Mouse (Mus musculus): Measurements from ENCODE around the gene BC030867. TPM values are rescaled to one million over a fixed set of nuclear protein-coding genes. Genes with fewer than 3 reads are reported as not detected.
A peak's percentile ranks its signal among the peaks of the same experiment; 100 is the strongest.

Gene BC030867
- 18.1 and 22.2 TPM in 2 replicates for polyA plus RNA-seq (2015; fragmentation: Nextera tagmentation; extraction: Ambion mirVana)

GRCm38 (mm10) chr11:102248630-102249230 is at the start of gene BC030867:
Gene BC030867, plus strand, starts transcription at chr11:102248882.
- peak within 1 kb of the TSS; percentile 78 for H3K27ac ChIP-seq
- no peaks in the 10 kb centered on the region; the same call in 1 of the 2 replicates for H3K27me3 ChIP-seq
- WGBS = under 1% methylated on average over 41 of the region's 41 CpGs
- H3K9me3 ChIP-seq (replicated peaks) = no peaks in the 10 kb centered on the region
- H3K4me3 ChIP-seq (replicated peaks) = peak within 1 kb of the TSS; percentile 83
- peak; percentile 64 for ATAC-seq (replicated peaks; ENCODE audit: low FRiP score)
- peaks cover 24% of the 10 kb centered on the region for H3K4me1 ChIP-seq
- peak within 1 kb of the TSS; percentile 76 for H3K9ac ChIP-seq
- H3K4me2 ChIP-seq = peak within 1 kb of the TSS; percentile 93
- peaks cover 11% of the 10 kb centered on the region for H3K36me3 ChIP-seq

DNA sequence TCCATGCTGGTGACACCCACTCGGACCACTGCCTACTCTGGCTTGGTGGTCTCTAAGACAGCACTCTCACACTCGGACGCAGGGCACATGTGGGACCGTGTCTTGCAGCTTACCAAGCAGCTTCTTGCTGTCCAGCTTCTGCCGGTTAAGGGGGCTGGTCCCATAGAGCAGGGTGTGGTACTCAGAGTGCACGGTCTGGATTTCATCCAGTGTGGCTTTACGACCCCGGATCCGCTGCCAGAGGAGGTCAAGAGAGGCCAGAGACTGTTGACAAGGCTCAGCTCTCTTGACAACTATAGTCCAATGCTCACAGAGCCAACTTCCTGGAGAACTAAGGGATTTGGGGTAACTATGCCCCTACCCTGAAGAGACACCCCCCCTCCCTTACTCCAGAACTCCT is 48.8 kb upstream of the BC030867 start:
- 39% methylated on average over 9 of the region's 9 CpGs for WGBS
- 0 out of 2 replicates have a peak, but pooled peaks have one; percentile 3 for ATAC-seq (replicated peaks; ENCODE audit: low FRiP score)

DNA sequence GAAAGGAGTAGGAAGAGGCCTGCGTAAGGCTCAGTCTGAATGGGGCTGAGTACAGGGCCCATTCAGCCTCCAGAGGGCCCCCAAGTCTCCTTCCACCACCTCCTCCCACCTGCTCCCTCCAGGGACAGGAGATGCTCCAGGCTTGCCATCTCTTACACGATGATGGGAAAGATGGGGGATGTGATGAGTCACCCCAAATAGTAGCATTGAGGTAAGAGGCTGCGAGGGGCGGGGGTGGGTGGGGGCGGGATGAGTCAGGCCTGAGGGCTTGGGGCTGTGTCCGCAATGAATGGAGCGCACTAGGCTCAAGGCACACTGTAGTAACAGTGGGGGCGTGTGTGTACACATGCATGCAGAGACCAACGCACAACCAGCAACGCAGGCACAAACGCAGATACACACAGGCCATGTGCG is 47.3 kb upstream of the BC030867 start:
- Histone ChIP-seq H3K9me3 (replicated peaks) (no peaks in the 10 kb centered on the region), H3K9ac (no peak overlapping the region), H3K27ac (no peak overlapping the region), H3K4me1 (peaks cover 18% of the 10 kb centered on the region), H3K4me2 (no peak overlapping the region), H3K27me3 (0 out of 2 replicates have a peak, but pooled peaks cover 3% of the 10 kb centered on the region), H3K4me3 (replicated peaks) (no peak overlapping the region), H3K36me3 (peaks cover 98% of the 10 kb centered on the region)
- WGBS = 81% methylated on average over 12 of the region's 12 CpGs
- ATAC-seq (replicated peaks; ENCODE audit: low FRiP score) = peak; percentile 27; the same call in 1 of the 2 replicates

More for the DNA sequence above, 48.8 kb upstream of the BC030867 start:
- Histone ChIP-seq H3K4me1 (peaks cover 16% of the 10 kb centered on the region), H3K9me3 (replicated peaks) (no peaks in the 10 kb centered on the region), H3K27ac (no peak overlapping the region), H3K36me3 (peaks cover 98% of the 10 kb centered on the region), H3K27me3 (no peaks in the 10 kb centered on the region), H3K9ac (no peak overlapping the region), H3K4me3 (replicated peaks) (no peak overlapping the region), H3K4me2 (no peak overlapping the region)

GRCm38 (mm10) chr11:102206481-102206880 is 42.2 kb upstream of the BC030867 start:
- WGBS = 69% methylated on average over 30 of the region's 30 CpGs
- Histone ChIP-seq H3K27me3 (0 out of 2 replicates have a peak, but pooled peaks cover 3% of the 10 kb centered on the region), H3K9ac (no peak overlapping the region), H3K4me1 (peaks cover 47% of the 10 kb centered on the region), H3K9me3 (replicated peaks) (no peaks in the 10 kb centered on the region), H3K27ac (no peak overlapping the region), H3K4me3 (replicated peaks) (no peak overlapping the region), H3K4me2 (no peak overlapping the region), H3K36me3 (peaks cover 56% of the 10 kb centered on the region)
- ATAC-seq (replicated peaks; ENCODE audit: low FRiP score) = no peak

DNA sequence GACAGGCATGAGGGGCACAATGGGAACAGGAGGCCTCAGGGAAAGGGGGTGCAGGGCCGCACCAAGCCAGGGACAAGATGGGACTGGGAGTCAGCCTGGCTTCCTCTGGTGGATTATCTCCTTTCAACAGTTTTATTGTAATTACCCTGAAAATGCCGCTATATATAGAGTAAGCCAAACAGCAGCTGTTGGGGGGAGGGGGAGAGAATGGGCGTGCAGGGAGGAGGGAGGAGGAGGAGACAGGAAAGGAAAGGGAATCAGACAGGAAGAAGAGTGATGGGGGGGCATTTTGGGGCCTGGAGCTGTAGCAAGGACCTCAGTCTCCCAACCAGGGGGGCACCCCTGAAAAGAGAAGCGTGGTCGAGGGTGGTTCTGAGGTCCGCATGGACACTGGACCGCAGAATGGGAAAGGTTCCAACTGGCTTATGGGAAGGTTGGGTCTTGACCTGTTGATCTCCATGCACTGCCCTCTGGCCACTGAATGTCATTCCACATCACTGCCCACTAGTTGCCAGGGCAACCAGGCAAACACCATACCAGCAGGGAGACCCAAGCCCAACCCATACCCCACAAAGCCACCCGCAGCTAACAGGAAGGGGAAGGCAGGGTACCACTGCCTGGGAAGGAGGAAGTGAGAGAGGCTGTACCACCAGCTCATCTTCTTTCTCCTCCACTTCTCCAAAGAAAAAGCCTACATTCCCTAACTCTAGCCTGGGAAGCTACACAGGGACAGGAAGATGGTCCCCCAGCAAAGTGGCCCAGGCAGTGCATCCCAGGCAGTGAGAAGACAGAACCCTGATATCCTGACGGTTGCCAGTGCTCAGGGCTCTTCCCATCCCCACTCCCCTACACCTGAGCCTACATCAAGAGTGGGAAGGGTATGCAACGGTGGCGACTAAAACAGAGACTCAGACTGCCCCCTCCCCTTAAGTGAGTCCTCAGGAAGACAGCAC is 40.6 kb upstream of the BC030867 start:
- H3K9me3 ChIP-seq (replicated peaks) = no peaks in the 10 kb centered on the region
- 0 out of 2 replicates have a peak overlapping the region, but pooled peaks have one; percentile 1 for H3K9ac ChIP-seq
- H3K36me3 ChIP-seq = peaks cover 41% of the 10 kb centered on the region
- 48% methylated on average over 11 of the region's 11 CpGs for WGBS
- peaks cover 54% of the 10 kb centered on the region for H3K4me1 ChIP-seq
- H3K4me2 ChIP-seq = peak overlapping the region; percentile 36; the same call in 1 of the 2 replicates
- ATAC-seq (replicated peaks; ENCODE audit: low FRiP score) = peak; percentile 15; the same call in 1 of the 2 replicates
- H3K27ac ChIP-seq = peak overlapping the region; percentile 67; the same call in 1 of the 2 replicates
- 0 out of 2 replicates have a peak, but pooled peaks cover 3% of the 10 kb centered on the region for H3K27me3 ChIP-seq
- no peak overlapping the region for H3K4me3 ChIP-seq (replicated peaks)

- Histone ChIP-seq H3K4me1 (peaks cover 61% of the 10 kb centered on the region), H3K9me3 (replicated peaks) (no peaks in the 10 kb centered on the region), H3K4me2 (no peak overlapping the region), H3K27ac (peak overlapping the region; percentile 67; the same call in 1 of the 2 replicates), H3K36me3 (peaks cover 35% of the 10 kb centered on the region), H3K4me3 (replicated peaks) (no peak overlapping the region), H3K27me3 (0 out of 2 replicates have a peak, but pooled peaks cover 3% of the 10 kb centered on the region), H3K9ac (no peak overlapping the region)
- ATAC-seq (replicated peaks; ENCODE audit: low FRiP score) = no peak
- WGBS = 49% methylated on average over 4 of the region's 4 CpGs
Observed at GRCm38 (mm10) chr11:102208846-102209245, 39.8 kb upstream of the BC030867 start.

DNA sequence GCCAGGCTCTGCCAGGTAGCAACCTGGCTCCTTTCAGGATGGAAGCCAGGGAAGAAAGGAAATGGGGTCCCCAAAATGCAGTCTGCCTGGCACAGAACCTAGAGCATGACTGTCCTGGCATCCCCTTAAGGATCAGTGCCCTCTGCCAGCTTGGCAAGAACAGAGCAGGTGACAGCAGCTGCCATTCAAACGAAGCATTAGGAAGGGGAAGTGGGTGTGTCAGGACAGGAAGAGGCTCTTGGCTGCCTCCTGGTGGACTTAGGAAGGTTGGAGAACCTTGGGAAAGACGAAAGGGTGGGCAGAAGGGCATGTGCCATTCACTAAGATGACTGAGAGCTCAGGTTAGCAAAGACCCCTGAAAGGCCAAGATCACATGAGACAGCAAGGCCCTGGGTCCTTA is 38.9 kb upstream of the BC030867 start:
- Histone ChIP-seq H3K9ac (no peak overlapping the region; the same call in 1 of the 2 replicates), H3K4me1 (peaks cover 70% of the 10 kb centered on the region), H3K36me3 (peaks cover 26% of the 10 kb centered on the region), H3K4me2 (no peak overlapping the region), H3K9me3 (replicated peaks) (no peaks in the 10 kb centered on the region), H3K27me3 (0 out of 2 replicates have a peak, but pooled peaks cover 3% of the 10 kb centered on the region), H3K4me3 (replicated peaks) (no peak overlapping the region), H3K27ac (no peak overlapping the region)
- 25% methylated on average over 2 of the region's 2 CpGs for WGBS
- ATAC-seq (replicated peaks; ENCODE audit: low FRiP score) = no peak

DNA sequence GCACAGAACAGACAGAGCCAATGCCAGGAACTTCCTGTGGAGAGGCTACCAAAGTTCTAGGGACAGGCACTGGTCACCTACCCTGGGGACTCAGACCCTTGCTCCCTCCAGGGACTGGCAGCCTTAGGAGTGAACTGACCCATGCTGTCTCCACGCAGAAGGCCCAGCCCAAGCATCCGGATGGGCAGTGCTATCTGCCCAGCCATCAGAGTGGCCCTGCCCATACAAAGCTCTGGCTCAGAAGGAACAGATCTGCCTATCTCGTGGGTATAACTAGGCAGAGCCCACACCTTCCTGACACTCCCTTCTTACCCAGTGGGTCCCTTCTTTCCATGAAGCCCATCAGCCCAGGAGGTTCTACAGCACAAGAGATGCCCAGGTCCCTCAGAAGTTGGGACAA is 38.5 kb upstream of the BC030867 start:
- H3K4me2 ChIP-seq = no peak overlapping the region
- 67% methylated on average over 3 of the region's 3 CpGs for WGBS
- H3K27me3 ChIP-seq = 0 out of 2 replicates have a peak, but pooled peaks cover 3% of the 10 kb centered on the region
- H3K9me3 ChIP-seq (replicated peaks) = no peaks in the 10 kb centered on the region
- peaks cover 21% of the 10 kb centered on the region for H3K36me3 ChIP-seq
- no peak for ATAC-seq (replicated peaks; ENCODE audit: low FRiP score)
- H3K9ac ChIP-seq = no peak overlapping the region
- no peak overlapping the region for H3K27ac ChIP-seq
- H3K4me1 ChIP-seq = peaks cover 74% of the 10 kb centered on the region
- H3K4me3 ChIP-seq (replicated peaks) = no peak overlapping the region

DNA sequence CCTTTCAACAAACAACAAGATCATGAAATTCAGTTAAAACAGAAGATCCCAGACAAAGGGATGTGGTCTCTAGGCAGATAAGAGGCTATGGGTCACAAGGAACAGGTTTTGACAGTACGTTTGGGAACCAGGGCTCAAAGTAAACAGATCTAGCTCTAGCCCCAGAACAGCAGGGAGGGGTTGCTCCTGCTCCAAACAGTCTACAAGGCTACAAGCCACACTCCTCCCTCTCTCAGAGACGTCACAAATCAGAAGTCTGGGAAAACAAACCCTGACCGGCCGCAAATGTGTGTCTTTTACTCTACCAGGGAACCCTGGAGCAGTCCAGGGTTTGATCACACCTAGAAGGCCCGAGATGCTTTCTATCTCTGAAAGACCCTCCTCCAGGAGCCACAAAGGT is 37.7 kb upstream of the BC030867 start:
- WGBS = 24% methylated on average over 5 of the region's 5 CpGs
- Histone ChIP-seq H3K4me3 (replicated peaks) (no peak overlapping the region), H3K9me3 (replicated peaks) (no peaks in the 10 kb centered on the region), H3K36me3 (peaks cover 13% of the 10 kb centered on the region), H3K27ac (no peak overlapping the region), H3K27me3 (0 out of 2 replicates have a peak, but pooled peaks cover 3% of the 10 kb centered on the region), H3K9ac (no peak overlapping the region), H3K4me1 (peaks cover 83% of the 10 kb centered on the region), H3K4me2 (no peak overlapping the region)
- ATAC-seq (replicated peaks; ENCODE audit: low FRiP score) = no peak

GRCm38 (mm10) chr11:102211936-102212341 is 36.7 kb upstream of the BC030867 start:
- no peak overlapping the region for H3K27ac ChIP-seq
- peaks cover 84% of the 10 kb centered on the region for H3K4me1 ChIP-seq
- peaks cover 4% of the 10 kb centered on the region; the same call in 1 of the 2 replicates for H3K36me3 ChIP-seq
- no peaks in the 10 kb centered on the region for H3K9me3 ChIP-seq (replicated peaks)
- no peak overlapping the region for H3K4me2 ChIP-seq
- H3K27me3 ChIP-seq = no peaks in the 10 kb centered on the region
- no peak for ATAC-seq (replicated peaks; ENCODE audit: low FRiP score)
- no peak overlapping the region for H3K9ac ChIP-seq
- no peak overlapping the region for H3K4me3 ChIP-seq (replicated peaks)
- 51% methylated on average over 18 of the region's 18 CpGs for WGBS

DNA sequence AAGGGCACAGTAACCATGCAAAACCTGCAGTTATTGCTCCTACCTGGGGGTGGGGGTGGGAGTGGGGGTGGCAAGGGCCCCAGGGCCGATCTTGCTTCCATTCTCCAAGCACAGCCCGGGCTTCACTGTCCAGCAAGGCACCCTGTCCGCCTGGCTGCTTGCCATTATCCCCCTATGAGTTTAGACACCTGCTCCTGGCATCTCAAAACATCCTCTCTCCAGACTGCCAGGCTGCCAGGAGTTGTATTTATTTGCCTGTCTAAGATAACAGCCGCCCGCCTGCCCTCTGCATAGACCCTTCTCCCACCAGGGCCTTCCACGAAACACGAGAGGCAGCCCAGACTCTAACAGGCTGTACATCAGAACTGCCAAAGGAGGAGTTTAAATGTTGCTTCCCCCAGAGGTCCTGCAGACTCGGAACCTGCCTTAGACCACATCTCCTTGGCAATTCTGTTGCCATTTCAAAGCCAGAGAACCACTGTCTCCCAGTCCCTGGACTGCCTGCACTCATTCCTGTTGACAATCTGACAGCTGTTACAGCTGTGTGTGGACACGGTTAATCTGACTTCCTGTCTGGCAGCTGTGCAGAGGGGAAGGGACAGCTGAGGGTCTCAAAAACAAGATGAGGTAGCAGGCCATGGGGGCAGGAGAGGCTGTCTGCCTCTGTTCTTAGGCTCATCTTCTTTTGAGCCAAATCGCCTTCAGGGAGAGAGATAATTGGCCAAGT is 34.1 kb upstream of the BC030867 start:
- Histone ChIP-seq H3K4me3 (replicated peaks) (no peak overlapping the region), H3K9ac (no peak overlapping the region), H3K27me3 (no peaks in the 10 kb centered on the region), H3K36me3 (0 out of 2 replicates have a peak, but pooled peaks cover 3% of the 10 kb centered on the region), H3K4me1 (peaks cover 85% of the 10 kb centered on the region), H3K9me3 (replicated peaks) (no peaks in the 10 kb centered on the region), H3K27ac (peak overlapping the region; percentile 58), H3K4me2 (peak overlapping the region; percentile 1; the same call in 1 of the 2 replicates)
- no peak for ATAC-seq (replicated peaks; ENCODE audit: low FRiP score)
- WGBS = 30% methylated on average over 10 of the region's 10 CpGs

Data from kidney, embryonic 15.5 days (tissue).